Mouse (Mus musculus) B cell, adult 2 months (primary cell): ENCODE results near the gene St3gal2.
"Not testable (repeated sequence)": the region's sequence is repeated elsewhere in the genome, so short reads cannot be mapped to it uniquely, and the experiment has no call there.

Experiments
- DNase-seq, 2 experiments: peaks; one replicate each; pipeline ENCODE4 v3.0.0; 2022

Gene St3gal2

DNA sequence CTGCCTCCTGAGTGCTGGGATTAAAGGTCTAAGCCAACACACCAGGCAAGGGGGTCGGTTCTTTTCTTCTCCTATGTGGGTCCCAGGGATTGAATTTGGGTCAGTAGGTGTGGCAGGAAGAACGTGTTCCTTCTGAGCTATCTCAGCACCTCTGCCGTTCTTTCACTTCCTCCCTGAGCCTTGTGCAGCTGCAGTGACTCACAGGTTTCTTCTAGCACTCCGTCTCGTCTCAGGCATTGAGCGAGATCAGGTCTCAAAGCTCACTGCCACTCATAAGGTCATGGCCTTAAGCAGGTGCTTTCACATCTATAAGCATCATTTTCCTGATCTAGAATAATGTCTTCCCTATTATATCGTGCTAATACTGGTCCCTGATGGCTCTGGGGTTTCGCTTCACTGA is 35.1 kb downstream of the St3gal2 start:
- peak; percentile 65 to 71 for DNase-seq

DNA sequence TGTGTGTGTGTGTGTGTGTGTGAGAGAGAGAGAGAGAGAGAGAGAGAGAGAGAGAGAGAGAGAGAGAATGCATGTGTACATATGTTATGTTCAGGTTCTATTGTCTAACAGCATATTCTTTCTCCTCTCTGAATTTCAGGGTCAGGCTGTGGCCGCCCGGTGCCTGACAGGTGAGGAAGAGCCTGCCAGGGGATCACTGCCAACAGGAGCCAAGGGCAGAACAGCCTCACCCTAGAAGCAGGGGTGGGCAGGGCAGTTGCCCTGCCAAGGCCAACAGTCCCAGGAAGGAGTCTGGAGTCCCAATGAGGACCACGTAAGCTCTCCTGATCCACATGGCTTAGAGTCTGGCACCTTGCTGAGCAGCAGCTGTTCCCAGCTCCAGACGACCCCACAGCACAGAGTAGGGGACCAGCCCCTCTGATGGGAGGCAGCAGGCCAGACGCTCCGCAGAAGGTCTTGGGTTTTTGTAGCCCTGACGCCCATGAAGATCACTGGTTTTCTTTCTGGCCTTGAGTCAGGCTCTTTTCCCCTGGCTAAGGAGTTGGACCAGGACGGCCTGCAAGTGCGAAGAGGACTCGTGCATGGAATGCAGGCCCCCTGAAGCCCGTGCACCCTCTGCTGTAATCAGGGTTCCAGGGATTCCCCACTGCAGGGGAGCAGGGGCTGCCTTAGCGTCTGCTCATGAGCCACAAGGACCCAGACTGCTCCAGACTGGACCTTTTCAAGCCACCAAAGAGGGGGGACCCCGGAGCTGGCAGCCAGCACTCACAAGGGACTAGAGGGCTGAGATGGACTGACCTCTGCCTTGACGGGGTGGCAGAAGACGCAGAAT is 37.1 kb downstream of the St3gal2 start:
- DNase-seq = no peak

DNA sequence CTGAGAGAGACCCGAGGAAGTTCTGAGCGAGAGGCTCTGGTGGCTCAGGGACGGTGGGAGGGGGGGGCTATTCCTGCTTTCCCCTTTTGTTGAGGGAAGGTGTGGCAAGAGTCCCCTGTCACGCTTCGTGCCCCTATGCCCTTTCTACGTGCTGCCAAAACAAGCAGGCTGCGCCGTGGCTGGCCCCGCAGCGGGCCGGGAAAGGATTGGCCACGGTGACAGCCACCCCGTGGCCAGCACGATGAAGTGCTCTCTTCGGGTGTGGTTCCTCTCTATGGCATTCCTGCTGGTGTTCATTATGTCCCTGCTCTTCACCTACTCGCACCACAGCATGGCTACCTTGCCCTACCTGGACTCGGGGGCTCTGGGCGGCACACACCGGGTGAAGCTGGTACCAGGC is 37.7 kb downstream of the St3gal2 start:
- DNase-seq = no peak

DNA sequence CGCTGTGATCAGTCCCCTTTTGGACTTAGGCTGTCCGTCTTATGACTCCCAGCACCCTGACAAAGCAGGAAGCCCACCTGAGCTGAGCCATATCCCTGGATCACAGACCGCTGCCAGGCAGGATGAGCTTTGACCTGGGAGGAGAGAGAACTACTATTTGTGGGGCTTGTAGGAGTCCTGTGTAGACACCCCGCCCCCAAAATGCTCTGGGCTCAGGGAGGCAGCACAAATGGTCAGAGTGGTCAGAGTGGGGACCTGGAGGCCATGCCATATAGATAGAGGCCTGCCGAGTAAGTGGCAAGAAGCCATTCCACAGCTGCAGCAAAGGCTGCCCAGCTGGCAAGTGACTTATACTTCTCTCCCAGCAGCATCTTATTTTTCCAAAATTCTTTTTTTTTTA is 38.4 kb downstream of the St3gal2 start:
- DNase-seq = no peak

DNA sequence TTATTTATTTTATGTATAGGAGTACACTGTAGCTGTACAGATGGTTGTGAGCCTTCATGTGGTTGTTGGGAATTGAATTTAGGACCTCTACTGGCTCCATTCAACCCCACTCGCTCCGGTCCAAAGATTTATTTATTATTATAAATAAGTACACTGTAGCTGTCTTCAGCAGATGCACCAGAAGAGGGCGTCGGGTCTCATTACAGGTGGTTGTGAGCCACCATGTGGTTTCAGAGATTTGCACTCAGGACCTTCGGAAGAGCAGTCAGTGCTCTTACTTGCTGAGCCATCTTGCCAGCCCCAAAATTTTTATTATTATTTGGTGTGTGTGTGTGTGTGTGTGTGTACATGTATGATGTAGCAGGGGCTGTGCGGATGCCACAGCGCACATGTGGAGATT is 38.8 kb downstream of the St3gal2 start:
- not testable (repeated sequence) for DNase-seq

DNA sequence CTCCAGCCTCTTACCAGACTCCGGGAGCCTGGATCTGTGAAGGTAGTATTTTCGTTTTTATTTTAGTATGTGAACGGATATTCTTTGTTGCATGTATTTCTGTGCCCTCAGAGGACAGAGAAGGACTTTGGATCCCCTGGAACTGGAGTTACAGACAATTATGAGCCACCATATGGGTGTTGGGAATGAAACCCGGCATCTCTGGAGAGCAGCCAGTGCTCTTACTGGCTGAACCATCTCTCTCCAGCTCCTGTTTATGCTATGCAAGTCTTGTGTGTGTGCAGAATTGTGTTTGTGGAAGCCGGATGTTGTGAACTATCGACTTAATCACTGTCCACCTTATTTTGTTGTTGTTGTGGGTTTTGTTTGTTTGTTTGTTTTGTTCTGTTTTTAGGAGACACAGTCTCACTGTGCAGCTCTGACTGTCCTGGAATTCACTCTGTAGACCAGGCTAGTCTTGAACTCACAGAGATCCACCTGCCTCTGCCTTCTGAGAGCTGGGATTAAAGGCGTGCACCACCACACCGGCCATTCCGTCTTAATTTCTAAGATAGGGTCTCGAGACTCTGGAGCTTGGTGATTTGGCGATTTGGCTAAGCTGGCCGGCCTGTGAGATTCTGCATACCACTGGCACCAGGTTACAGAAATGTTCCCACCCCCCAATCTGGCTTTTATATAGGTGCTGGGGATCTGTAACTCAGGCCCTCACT is 39.5 kb downstream of the St3gal2 start:
- DNase-seq = no peak

DNA sequence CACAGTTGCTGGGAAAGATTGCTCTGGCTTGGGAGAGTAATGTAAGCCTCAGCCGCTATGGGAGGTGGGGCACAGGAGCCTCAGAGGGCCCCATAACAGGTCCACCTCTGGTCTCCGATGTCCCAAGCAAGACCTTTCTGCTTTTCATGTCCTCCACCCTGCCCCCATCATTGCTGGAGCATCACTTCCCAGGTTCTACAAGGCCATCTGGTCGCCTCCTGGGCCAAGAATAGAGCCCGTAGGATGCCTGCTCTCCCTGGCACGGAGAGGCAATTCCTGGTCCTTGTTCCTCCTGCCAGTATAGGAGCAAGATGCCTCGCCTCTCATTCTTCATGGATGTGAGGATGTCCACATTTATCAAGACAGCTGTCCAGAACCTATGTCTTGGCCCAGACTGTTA is 40.2 kb downstream of the St3gal2 start:
- DNase-seq = no peak

DNA sequence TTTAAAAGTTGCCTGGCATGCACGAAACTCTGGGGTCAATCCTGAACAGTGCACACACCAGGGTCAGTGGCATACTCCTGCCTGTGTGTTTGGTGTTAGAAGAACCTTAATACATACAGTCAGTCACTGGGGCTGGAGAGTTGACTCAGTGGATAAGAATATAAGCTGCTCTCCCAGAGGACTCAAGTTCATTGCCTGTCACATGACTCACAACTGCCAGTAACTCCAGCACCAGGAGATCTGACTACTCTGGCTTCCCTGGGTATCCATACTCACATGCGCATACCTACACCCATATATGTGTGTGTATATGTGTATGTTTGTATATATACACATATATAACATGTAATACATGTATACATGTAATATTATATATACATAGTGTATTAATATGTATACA is 43.3 kb downstream of the St3gal2 start:
- DNase-seq = no peak

DNA sequence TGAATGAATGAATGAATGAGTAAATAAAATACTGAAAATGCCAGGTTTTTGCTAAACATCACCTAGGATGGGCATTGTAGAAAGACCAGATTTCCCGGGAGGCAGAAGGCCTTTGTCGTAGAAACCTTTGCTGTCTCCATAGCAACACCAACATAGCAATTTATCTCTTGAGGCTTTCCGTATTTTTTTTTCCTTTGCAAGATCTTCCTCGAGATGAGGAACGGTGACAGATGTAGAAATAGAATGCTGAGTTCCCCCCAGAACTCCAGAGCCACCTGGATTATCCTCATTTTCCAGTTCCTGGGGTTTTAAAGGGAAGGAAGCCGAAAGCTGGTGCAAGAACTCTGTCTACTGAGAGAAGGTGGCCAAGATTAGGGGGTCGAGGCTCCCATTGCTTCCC is 44.9 kb downstream of the St3gal2 start:
- no peak for DNase-seq

DNA sequence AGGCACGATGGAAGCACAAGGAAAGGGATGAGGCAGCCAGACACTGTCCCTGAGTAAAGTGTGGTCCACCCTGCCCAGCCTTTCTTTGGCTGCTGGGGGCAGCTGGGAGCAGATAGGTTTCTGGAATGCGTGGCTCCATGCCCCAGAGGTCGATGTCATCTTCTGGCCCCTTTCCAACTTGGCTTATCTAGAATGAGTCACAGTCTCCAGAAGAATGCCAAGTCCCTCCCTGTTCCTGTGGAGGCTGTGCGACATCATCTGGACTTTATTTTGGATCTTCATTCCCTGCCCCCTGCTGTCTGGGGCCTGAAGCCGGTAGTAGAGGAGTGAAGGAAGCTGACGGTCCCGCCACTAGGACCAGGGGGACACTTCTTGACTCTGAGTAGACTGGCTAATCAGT is 45.9 kb downstream of the St3gal2 start:
- no peak for DNase-seq

DNA sequence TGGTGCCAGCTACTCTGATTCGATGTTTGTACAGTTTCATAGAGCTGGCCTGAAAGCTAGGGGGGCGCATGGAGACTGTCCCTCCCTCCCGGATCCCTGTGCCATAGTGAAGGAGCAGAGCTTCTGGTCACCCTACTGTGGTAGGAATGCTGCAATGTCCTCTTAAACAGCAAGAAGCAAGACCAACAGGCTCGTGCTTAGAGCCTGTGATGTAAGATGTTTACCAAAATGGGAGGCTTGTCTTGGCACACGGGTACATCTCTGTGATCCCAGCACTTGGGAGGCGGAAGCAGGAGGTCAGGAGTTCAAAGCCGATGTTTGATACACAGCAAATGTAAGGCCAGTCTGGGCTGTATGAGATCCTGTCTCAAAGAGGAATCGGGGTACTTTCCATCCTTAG is 46.9 kb downstream of the St3gal2 start:
- no peak for DNase-seq

DNA sequence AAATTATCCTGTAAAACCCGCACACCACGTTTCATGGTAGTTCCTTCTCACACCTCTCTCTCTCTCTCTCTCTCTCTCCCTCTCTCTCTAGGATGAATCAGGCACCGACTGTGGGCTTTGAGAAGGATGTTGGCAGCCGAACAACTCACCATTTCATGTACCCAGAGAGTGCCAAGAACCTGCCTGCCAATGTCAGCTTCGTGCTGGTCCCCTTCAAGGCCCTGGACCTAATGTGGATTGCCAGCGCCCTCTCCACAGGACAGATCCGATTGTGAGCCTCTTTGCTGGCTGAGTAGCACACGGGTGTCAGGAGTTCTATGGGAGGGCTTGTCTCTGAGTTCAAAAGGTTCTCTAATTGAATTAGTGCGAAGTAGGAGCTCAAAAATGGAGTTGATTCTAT is 47.6 kb downstream of the St3gal2 start:
- no peak for DNase-seq

DNA sequence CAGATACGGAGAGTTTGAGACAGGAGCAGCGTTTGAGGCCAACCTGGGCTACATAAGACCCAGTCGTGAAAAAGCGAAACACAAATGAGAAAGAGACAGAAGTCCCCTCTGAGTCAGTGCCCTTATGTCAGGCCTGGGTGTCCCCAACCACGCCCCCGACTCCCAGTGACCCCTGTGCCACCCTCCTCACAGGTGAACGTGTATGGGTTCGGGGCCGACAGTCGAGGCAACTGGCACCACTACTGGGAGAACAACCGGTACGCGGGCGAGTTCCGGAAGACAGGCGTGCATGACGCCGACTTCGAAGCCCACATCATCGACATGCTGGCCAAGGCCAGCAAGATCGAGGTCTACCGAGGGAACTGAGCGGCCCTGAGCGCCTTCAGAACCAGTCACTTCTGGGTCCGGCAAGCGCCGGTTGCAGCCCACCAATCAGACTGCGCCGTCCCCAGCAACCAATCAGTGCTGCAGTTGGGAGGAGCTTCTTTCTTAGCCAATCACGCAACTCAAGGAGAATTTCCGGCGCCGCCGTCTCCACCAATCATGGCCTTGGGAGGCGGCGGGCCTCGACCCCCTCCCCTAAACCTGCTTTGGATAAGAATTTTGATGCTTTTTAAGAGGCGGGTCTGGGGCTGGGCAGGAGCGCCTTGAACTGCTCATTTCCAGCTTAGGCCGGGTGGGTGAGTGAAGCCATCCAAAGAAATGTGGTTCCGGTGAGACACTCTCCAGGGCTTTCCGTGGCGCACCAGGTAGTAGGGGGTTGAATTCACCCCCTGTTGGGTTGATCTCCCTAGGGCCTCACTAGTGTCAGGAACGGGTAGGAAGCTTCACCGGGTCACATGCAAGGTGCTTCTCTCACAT is 50.4 kb downstream of the St3gal2 start:
- peak; percentile 83 to 84 for DNase-seq

DNA sequence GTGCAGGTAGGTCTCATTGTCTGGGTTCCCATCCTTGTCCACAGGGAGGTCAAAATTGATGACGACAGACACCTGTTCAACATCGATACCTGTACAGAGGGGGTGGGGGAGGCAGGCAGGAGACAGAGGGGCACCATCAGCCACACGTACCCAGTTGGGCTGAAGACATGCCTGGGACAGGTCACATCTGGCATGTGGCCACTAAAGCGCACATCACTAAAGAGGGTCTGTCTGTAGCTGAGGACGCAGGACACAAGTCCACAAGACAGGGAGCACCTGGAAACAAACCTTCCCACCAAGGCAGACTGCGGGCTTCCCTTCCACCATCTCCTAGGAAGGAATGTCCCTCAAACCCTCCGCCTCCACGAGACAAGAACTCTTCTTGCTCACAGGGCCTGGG is 56.8 kb downstream of the St3gal2 start:
- not testable (repeated sequence) for DNase-seq

DNA sequence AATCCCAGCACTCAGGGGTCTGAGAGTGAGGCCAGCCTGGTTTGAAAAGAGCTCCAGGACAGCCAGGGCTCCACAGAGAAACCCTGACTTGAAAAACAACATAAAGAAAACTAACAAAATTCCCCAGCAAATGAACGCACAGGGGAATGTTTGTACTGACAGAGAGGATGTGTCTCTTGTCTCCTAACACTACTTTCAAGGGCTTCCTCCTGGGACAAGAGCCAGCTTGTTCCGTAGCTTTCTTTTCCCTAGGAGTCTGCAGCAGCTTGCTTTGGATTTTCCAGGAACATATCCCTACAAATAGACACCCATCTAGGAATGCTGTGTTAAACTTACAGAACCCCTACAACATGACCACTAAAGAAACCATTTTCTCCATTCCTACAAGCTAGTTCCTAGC is 58.3 kb downstream of the St3gal2 start:
- not testable (repeated sequence) for DNase-seq

DNA sequence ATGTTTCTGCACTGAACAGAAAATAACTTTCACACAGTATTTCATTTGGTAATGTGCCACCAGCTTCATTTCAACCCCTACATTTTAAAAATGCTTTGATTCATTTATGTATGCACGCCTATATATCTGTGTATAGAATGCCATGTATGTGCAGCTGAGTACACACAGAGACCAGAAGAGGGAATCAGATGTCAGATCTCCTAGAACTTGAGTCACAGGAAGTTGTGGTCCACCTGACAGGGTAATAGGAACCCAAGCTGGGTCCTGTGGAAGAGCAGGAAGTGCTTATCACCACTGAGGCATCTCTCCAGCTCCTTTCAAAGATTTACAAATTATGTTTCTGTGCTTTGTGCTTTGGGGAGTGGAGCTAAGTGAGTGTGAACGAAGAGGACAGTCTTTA is 61.6 kb downstream of the St3gal2 start:
- DNase-seq = no peak

DNA sequence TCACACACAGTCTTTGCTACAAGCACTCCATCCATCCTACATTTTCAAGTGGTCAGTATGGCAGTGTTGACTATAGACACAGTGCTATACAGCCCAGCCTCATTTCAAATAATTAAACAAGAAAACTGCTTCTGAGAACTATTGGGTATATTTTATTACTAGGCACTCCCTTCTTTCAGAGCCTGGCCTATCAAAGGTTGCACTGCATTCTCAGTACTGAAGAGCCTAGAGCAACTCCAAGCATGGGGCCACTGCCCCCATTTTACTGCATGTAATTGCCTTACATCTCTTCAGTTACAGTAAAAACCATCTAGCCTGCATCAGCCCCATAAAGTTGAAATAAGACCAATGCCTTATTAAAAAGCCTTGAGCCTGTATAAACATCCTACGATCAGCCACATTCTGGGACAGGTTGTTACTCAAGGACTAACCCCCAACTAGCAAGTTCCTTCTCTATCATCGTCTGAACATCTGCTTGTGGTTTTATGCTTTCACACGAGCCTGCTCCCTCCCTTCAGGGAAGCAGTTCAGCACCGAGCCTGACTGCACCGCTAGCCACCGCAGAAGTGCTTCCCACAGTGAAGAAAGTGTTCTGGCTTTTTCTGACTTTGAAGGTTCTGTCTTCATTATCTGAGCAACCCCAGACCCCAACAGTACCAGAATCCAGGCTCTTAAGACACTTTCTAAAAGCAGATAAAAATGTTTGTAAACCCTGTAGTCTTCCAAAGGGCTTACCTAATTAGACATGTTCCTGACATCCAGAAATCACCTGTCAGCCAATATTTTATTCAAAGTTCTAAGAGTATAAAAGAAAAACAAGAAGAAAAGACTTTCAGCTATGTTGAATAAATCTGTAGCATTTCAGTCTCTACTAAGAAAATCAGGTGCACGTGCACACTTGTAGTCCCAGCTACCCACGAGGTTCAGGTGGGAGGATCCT is 68.4 kb downstream of the St3gal2 start:
- DNase-seq = no peak

DNA sequence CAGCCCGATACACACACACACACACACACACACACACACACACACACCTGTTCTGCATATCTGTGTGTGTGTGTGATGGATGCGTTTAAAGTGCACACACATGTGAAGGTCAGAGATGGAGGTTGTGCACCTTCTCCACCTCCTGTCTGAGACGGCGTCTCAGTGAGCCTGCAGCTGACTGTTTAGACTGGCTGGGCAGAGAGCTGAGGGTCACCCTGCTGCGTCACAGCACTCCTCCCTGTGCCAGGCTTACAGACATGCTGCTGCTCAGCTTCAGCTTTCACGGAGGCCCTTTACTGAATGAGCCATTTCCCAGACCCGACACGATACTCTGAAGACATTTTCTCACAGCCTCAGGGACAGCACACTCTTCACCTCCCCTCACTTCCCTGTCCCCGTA is 70.3 kb downstream of the St3gal2 start:
- DNase-seq = no peak

DNA sequence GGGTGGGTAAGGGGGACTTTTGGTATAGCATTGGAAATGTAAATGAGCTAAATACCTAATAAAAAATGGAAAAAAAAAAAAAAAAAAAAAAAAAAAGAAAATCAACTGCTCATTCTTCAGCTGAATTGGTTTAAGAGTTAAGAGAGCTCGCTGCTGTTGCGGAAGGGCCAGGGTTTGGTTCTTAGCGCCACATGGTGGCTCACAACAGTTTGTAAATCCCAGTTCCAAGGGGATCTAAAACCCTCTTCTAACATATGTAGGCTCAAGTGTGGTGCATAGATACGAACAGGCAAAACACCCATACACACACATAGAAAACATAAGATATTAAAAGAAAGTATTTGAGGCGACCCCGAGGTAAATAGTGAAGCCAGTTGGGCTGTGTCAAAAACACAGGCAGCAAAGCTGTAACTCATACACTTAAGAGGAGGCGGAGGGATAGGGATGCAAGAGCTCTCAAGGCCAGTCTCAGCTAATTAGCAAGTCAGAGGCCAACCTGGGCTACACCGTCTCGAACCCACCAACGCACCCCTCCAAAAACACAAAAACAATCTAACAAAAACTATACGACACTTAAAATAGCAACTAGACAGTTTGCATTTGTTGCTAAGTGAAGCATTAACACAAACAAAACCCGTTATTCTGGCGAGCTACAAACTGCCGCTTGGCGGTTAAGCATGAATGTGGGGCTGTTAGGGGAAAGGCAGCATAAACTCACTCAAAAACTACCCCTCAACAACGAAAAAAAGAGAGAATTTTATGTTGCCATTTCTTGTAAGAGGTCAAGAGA is 77.1 kb downstream of the St3gal2 start:
- DNase-seq = no peak

DNA sequence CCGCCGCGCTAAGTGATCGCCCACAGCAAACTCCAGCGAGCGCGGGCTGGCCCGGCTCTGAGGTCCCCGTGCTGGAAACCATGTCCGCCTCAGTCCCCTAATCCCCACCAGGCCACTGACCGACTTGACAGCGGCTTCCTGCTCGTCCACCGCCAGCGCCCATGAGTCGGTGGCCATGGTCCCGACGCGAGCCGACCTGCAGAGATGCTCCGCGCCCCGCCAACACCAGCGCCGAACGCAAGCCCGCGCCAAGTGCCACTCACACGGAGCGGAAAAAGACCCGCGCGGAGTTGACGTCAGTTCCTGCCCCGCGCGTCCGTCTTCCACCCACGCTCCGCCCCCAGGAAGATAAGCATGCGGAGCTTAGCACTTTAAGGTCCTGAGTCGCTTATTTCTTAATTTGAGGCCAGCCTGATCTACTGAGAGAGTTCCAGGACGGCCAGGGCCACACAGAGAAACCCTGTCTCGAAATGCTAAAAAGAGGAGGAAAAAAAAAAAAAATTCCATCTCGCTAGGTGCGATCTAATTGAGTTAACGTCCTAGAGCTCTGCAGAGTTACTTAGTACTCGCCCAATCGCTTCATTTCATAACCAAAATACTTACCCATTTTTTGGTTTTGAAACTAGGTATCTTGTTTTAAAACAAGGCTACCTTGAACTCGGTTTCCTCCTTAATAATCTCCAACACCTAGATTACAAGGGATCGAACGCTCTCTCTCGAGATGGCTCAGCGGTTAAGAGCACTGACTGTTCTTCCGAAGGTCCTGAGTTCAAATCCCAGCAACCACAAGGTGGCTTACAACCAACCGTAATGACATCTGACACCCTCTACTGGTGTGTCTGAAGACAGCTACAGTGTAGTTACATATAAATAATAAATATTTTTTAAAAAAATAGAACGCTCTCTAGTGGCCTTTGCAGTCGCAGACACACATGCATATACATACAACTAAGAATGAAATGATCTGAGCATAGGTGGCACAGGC is 78.1 kb downstream of the St3gal2 start, which contains the start of gene Ddx19a:
Ddx19a (minus strand) TSS at position 254 of the 985 bp plus-strand sequence.
- DNase-seq = peak; percentile 89
